Mouse (Mus musculus) adrenal gland, adult 2 months (tissue): Measurements from ENCODE around the gene Vipr1. TPM values are rescaled to one million over a fixed set of nuclear protein-coding genes. Genes with fewer than 3 reads are reported as not detected.

ENCODE experiments used
- DNase-seq: peaks from one replicate; pipeline ENCODE4 v3.0.0; 2021
- polyA plus RNA-seq: library from polyadenylated mRNA; depleted of rRNA; stranded (reverse); fragments of >200 nt; gene quantifications from 2 replicates; pipeline ENCODE4 v1.2.3, GENCODE M21; 2012
- total RNA-seq, 2 experiments: library from RNA; stranded (reverse); gene quantifications; 2 replicates each; pipeline ENCODE4 v1.2.3; 2021

Vipr1 gene
- total and polyA plus RNA-seq, 3 experiments = 0.61 to 1.3 (median 0.81) TPM

GRCm38 (mm10) chr9:121633306-121633705 lies 9.2 kb upstream of the Vipr1 start:
- DNase-seq = no peak

DNA sequence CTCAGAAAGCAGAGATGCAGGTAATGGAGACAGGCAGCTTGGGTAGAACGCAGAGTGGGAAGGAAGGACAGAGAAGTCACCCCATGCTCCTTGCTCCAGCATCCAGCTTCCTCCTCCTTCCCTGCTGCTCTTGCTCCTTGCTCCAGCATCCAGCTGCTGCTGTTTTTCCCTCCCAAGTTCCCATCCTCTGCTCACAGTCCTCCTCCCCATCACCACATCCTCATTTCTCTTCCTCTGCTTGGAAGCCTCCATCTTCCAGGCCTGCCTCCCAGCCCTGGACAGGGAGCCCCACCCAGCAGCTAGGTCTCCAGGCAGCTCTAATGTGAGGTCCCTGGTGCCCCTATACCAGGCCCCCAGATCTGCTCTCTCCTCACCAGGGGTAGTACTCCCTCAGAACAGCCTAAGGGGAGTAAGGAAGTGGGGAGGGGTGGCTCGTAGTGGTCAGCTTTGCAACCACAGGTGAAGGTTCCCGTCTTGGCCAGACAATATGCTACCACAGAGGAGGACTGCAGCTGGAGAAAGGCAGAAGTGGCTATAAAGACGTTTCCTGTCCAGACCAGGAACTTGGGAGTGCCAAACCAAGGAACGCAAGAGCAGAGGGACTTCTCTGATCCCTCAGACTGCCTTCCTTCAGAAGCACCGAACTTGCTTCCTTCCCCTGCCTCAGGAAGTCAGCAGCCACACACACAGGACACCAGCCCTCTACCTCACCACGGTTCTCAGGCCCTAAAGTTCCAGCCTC lies 6.5 kb upstream of the Vipr1 start:
- peak; percentile 17 for DNase-seq

GRCm38 (mm10) chr9:121639790-121640189 lies 2.7 kb upstream of the Vipr1 start:
- no peak for DNase-seq

- DNase-seq = no peak
Observed at GRCm38 (mm10) chr9:121641235-121641915, 1.1 kb upstream of the Vipr1 start.

GRCm38 (mm10) chr9:121642001-121642400 lies 515 bp upstream of the Vipr1 start, which contains the start of gene Lyzl4:
Gene Lyzl4, minus strand, starts transcription at chr9:121642096.
- peak; percentile 88 for DNase-seq

- DNase-seq = no peak
Observed at GRCm38 (mm10) chr9:121644855-121645254, 2.3 kb downstream of the Vipr1 start.

DNA sequence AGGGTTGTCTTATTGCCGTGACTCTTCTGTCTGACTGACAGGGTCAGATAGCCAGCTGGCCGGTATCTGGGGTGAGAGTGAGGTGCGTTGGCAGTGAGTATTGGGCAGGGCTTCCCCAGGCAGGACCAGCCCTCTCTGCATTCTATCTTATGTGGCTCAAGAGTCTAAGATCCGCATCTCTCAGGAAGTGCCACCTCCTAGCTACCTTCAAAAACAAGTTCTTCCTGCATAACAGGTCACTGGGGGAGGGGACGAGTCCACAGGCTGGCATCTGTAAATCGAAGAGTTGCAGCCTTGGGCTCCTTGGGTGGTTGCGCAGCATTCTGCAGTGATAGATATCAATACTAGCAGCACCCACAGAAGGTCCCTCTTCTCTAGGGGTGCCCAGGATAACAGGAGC lies 4.5 kb downstream of the Vipr1 start:
- no peak for DNase-seq

- no peak for DNase-seq
Observed at GRCm38 (mm10) chr9:121653668-121654067, 11.2 kb downstream of the Vipr1 start.

DNA sequence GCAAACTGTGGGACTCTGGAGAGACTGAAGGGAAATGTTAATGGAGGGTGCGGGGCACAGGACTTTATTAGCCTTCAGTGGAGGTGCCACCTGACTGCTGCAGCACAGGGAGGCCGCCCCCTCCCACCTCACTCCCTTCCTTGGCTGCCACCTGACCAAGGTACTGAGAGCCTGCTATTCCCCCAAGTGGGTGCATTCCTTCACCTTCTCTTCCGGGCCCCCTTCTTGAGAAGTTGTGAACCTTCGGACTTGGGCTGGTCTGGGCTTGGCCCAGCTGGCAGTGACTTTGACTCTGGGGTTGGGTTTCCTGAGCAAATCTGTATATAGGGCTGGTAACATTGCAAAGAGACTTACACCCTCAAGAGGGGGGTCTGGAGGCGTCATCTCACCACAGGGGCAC lies 13.8 kb downstream of the Vipr1 start:
- DNase-seq = no peak

GRCm38 (mm10) chr9:121657143-121657542 lies 14.6 kb downstream of the Vipr1 start:
- no peak for DNase-seq

- DNase-seq = no peak
Observed at GRCm38 (mm10) chr9:121658248-121658647, 15.7 kb downstream of the Vipr1 start.

GRCm38 (mm10) chr9:121659791-121660190 lies 17.3 kb downstream of the Vipr1 start:
- no peak for DNase-seq

DNA sequence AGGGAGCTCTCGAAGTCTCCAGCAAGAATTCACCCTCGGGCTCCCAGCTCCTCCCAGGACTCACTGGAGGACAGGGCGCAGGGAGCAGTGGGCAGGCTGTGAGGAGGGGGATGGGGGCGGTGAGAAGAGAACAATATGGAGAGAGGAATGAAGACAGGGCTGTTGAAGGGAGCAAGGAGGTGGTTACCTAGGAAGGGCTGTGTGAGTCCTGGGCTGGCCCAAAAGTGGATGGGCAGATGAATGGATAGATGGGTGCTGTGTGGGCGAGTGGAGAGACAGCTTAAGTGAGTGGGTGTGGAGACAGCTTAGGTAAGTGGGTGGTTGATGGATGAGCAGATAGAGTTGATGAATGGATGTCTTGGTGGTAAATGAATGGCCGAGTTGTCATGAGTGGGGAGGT lies 21.0 kb downstream of the Vipr1 start:
- no peak for DNase-seq

- no peak for DNase-seq
Observed at GRCm38 (mm10) chr9:121664104-121664503, 21.6 kb downstream of the Vipr1 start.

DNA sequence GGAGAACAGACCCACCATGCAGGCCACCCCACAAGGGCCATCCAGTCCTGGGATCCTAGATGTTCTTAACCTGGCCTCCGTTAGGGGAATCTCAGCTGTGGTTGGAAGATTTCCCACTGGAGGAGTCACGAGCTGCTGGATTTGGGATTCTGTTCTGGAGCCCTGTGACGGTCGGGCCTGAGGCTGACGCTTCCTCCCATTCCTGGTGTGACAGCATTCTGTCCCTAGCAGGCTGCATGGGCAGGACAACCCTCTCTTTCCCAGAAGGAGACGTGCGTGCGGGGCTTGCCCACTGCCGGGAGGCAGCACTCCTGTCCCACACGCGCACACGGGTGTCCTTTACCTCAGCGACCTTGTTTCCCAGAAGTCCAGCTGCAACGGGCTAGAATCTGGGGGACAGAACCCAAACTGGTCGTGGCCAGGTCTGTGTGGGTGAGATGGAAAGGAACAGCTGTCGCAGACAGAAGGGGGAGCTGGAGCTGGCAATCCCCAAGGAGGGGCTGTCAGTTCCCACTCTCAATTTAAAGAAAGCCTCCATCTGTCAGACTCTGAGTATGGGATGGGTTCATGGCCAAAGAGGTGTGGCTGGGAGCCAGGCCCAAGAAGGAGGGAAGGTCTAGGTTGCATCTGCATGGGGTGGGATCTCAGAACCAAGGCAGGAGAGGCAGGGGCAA lies 24.6 kb downstream of the Vipr1 start:
- no peak for DNase-seq

- no peak for DNase-seq
Observed at GRCm38 (mm10) chr9:121667822-121668221, 25.3 kb downstream of the Vipr1 start.

GRCm38 (mm10) chr9:121669348-121669791 lies 26.9 kb downstream of the Vipr1 start:
- DNase-seq = peak; percentile 62

DNA sequence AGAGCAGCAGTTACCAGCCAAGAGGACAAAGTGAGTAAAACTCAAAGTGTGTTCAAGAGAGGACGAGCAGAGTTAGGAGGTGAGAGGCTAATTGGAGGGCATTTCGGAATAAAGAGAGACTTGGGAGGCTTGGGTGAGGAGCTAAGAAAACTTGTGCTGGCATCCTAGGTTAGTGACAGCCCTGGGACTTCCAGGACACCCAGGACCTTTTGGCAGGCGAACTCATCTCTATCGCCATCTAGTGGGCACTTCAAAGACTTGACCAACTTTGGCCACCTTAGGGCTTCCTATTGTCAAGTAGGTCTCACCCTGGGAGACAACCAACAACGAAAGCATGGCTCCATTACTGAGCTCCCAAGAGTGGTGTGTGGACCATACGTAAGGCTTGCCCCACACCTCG lies 28.8 kb downstream of the Vipr1 start:
- DNase-seq = peak; percentile 54

GRCm38 (mm10) chr9:121672311-121672710 lies 29.8 kb downstream of the Vipr1 start:
- no peak for DNase-seq

DNA sequence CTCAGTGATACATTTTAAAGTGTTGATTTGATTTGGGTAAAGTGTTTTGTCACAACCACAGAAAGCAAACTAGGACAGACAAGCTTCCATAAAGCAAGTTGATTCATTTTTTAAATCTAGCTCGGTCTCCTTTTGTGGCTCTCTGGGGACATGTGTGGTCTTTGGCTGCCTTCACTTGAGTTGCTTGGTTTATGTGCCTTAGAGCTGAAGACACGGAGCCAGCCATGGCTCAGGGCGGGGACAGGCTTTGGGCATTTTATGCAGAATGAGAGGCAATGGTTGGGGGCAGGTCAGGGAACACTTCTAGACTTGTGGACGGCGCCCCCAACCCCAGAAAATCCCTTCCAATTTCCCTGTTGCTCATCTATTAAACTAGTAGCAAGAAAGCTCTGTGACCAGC lies 31.2 kb downstream of the Vipr1 start:
- DNase-seq = no peak

DNA sequence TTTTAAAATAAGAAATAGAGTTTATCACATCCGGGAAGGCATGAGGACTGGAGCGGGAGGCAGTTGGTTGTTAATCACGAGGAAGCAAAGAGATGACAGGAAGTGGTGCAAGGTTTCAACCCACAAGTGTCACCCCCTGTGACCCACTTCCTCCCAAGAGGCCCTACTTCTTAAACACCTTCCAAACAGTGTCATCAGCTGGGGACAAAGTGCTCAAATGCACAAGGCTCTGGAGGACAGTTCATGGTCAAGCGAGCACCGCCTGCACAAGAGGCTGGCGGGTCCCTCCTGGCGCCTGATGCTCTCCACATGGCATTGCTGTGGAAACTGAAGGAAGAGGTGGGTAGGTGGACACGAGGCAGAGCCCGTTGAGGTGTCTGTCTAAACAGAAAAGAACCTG lies 32.5 kb downstream of the Vipr1 start:
- DNase-seq = no peak

DNA sequence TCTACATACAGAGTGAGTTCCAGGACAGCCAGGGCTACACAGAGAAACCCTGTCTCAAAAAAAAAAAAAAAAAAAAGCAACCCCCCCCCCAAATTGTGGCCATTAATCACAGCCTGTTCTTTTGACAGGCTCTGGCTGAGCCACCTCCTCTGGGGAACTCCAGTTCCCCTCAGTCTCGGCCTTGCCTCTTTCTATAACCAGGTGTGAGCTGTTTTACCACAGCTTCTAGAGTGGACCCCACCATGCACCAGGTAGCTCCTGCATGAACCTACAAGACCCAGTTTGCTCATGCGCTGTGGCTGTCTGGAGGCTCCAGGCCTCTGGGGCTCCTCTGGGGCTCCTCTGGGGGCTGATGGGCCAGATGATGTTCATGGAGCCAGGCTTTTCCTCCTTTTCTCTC lies 33.0 kb downstream of the Vipr1 start:
- DNase-seq = no peak

DNA sequence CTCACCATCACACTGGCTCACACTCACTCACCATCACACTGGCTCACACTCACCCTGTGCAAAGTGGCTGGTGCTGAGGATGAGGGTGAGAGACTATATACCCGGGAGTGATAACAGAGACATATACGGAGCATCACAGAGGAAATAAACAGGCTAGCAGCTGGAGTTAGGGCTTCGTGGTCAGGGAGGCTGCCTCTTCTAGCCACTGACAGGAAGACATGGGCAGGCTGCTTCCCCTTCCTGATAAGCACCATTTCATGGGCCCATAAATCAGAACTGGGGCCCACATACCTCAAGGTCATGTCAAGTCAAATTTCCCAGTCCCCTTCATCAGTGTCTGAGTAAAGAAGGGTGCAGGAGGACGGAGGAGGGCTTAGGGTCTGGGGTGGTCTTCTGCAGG lies 34.6 kb downstream of the Vipr1 start:
- no peak for DNase-seq
